Mouse (Mus musculus) lung, postnatal 36 days (tissue): ENCODE data around the gene Kiss1r.
"Not testable (repeated sequence)": the region's sequence is repeated elsewhere in the genome, so short reads cannot be mapped to it uniquely, and the experiment has no call there.

ENCODE experiments used
- DNase-seq: peaks from one replicate; pipeline ENCODE4 v3.0.0; 2022; ENCODE audit warnings: mixed read lengths

Kiss1r gene

DNA sequence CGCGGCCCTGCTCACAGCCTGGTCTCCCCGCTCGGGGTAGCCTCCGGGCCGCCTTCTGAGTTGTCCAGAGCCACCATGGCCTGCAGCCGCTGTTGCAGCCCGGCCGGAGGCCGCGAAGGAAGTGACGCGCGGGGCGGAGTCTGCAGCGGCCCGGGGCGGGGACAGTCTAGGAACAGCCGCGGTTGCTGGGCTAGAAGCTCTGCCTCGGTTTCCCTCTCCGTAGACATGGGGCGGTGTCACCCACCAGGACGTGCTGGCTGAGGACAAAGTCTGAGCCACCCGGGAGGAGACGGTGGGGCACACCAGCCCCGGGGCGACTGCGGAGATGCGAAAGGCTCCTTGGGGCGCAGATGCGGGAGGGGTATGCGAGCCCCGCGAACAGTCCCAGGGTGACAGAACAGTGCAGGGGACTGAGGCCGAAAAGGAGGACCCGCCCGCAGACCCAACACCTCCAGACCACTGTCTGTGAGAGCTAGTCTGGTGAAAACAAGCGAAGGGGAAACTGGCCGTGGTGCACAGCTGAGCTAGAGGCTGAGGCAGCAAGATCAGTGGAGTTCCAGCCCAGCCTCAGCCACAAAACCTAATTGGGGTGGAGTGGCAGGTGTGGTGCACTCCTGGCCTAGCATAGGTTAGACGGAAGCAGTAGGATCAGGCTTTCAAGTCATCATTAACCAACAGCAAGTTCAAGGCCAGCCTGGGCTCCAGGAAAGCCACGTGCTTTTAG, at the start of gene Kiss1r:
TSS of gene Kiss1r (plus strand) at position 164 of the 724 bp plus-strand sequence.
- peak; percentile 94 for DNase-seq

DNA sequence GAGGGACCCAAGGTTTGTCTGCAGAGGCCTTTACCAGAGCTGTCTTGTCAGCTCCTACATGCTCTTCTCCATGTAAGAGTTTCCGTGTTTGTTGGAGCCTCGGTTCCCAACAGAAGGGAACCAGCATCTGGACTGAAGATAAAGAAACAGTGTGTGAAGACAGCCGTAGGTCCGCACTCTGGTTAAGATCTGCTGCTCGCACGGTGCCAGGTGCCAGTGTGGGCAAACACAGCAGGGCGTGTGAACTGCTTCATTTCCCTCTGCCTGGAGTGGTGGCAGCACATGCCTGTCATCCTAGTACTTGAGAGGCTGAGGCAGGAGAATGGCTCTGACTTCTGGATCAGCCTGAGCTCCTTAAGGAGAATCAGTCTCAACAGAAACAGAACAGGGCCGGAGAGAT, 44.9 kb upstream of the Kiss1r start:
- DNase-seq, result no peak

DNA sequence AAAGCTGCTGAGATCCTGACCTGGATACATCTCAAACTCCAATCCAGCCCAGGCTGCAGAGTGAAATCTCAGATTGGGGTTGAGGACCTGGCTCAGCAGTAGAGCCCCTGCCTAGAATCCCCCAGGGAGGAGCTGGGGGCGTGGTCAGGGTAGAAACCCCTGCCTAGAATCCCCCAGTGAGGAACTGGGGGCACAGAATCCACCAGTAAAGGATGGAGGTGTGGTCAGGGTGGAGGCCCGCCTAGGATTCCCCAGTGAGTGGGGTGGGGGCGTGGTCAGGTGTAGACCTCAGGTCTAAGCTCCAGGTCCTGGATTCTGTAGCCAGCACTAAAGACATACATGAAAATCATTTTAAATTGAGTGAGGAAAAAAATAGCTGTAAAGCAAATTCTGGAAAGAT, 43.9 kb upstream of the Kiss1r start:
- no peak for DNase-seq

DNA sequence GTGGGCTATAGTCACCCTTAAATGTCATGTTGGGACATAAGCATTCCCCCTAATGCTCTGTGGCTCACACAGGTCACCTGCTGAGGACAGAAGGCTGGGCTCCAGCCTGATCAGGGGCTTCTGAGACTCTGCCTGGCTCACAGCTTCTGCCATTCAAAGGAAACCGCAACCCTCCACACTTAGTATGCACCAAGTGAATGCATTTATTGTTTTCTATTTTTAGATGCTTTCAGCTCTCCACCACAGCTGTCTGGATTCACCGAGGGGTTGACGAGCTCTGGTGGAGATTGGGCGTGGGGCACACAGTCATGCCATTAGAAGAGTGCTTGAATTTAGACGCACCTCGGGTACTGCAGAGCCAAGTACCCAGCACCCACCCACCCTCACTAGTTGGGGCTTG, 43.5 kb upstream of the Kiss1r start:
- no peak for DNase-seq

DNA sequence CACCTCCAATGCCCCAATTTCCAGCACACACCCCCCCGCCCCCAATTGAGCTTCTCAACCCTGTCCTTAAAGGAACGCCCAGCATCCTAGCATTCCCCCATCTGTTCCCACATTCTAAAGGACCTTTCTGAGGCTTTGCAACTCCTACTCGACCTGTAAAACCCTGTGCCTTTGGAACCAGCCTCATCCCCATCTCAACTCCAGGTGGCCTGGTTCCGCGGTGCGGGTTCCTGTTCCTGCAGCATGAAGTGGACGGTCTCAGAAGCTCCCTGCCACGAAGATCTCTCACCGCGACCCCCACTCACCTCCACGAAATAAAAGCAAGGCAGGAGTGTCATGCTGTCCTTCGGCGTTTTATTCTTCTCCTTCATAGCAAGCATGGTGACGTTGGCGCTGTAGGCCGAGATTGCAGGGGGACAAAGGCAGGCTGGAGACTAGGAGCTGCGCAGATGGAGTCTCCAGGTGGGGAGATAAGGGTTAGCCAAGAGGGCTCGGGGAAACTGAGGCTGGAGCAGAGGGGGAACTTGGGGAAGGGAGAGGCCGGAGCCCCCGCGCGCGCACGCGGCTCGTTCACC, 43.0 kb upstream of the Kiss1r start:
- no peak for DNase-seq

DNA sequence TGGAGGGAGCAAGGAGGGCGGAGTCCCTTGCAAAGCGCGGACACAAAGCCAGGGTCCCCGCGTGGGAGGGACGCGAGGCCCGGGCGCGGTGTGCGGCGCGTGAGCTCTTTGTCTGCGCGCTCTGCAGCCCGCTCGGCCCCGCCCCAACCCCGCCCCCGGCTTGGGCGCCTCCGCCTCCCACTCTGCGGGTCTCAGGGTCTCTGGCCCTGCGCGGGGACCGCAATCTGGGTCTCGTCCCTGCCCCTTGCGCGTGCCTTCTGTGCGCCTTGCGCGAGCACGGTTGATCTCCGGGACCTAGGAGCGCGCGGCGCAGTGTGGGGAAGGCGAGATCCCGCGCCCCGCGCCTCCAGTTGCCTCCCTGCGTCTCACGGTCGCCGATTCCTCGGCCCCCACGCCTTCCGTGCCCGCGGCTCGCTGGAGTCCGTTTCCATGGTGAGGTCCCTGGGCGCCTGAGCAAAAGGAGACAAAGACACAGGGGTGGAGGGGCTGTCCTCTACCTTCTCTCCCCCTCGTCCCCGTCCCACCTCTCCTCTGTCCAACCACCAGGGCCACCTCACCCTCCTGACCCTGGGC, 42.4 kb upstream of the Kiss1r start, which contains the start of the genes Prtn3 and Plppr3:
TSS of gene Prtn3 (plus strand) at position 187 of the 573 bp plus-strand sequence.
TSS of gene Plppr3 (minus strand) at position 345 of the 573 bp plus-strand sequence.
- no peak for DNase-seq

DNA sequence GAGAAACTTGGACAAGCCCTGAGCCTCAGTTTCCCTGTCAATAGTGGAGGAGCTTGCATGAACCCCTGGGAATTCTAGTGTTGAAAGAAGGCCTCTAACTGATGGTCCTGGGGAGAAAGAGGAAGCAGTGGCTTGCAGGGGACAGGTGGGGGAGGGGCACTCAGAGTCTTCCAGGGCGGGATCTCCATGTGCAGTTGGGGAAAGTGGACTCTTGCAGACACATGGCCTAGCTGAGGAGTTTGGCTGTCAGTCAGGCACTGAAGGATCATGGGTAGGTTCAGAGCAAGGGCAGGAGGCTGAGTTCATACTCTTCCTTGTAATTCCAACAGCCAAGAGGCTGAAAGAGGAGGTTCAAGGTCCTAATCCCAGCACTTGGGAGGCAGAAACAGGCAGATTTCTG, 39.6 kb upstream of the Kiss1r start:
- no peak for DNase-seq

DNA sequence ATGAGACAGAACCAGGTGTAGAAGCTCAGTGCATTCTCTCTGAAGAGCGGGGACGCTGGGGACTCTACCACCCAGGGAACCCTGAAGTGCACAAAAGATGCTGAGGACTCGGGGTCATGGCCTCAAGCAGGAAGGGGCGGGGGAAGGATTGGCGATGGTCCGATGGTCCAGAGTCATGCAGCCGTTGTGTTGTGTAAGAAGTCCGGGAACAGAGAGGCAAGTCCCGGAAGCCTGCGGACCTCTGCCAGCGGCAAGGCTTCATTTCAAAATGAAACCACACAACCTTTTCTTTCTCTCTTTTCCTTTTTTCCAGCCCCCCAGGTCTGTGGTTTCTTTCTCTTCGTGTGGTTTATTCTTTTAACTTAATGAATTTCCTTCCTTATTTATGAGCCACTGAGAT, 39.0 kb upstream of the Kiss1r start:
- peak; percentile 81 for DNase-seq

DNA sequence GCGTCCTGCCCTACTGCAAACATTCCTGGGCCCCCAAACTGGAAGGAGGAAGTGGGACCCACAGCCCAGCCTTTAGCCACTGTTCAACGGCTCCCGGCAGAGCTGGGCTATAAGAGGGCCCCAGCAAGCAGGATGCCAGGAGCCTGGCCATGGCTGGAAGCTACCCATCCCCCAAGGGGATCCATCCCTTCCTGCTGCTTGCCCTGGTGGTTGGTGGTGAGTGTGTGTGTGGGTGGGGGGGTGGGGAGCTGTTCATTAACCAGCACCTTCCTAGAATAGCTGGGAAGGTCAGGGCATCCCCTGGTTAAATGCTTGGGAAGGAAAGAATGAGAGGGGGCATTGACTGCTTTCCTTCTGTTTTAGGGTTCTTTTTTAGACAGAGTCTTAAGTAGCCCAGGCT, 37.2 kb upstream of the Kiss1r start:
- no peak for DNase-seq

DNA sequence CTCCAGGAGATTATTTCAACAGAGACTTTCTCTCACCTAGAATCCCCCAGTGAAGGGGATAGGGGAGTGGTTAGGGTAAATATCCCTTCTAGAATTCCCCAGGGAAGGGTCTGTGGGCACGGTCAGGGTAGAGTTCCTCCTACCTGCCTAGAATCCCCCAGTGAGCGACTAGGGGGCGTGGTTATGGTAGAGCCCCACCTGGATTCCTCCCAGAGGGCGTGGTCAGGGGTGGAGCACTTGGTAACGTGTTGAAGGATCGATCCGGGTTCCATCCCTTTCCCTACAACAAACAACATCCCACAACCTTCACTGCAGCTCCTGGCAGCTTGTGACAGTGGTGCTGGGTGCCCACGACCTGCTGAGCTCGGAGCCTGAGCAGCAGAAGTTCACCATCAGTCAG, 36.0 kb upstream of the Kiss1r start:
- DNase-seq, result peak; percentile 31

DNA sequence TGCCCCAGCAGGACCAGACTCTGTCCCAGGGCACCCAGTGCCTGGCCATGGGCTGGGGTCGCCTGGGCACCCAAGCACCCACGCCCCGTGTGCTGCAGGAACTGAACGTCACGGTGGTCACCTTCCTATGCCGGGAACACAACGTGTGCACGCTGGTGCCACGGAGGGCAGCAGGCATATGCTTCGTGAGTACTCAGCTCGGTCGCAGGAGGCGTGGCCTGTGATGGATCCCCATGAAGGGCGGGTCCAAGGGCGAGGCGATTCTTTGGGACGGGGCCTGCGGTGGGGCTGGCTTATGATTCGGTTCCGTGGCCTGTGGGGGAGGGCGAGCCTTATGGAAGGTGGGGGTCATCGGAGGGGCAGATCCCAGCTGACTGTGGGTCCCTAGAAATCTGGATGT, 34.8 kb upstream of the Kiss1r start:
- peak; percentile 34 for DNase-seq

DNA sequence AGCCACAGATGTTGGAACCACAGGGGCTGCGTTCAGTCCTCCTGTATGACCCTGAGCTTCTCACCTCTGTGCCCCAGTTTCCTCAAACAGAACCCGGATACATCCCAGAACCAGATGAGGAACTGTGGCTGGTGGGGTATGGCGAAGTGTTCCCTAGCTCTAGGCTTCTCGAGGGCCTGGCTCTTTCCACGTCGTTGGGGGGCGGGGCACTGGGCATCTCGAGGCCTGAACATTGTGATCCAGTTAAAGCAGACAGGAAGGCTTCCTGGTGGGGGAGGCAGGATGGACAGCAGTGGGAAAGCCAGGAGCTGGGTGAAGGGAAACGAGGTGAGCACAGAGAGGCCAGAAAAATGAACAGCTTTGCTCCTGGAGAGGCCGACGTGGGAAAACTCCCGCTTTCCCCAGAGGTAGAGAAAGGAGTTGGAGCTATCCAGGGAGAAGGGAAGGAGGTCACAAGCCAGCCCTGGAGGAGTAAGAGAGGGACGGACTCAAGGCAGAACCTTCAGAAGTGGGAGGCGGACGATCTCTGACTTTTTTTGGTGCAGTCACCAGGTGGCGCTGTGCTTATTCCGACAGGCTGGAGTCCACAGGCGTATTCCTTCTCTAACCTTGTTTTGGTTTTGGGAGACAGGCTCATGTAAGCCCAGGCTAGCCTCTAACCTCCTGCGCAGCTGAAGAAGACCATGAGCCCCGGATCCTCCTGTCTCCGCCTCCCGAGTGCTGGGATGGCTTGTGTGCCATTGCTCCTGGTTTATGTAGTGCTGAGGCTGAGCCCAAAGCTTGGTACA, 33.3 kb upstream of the Kiss1r start:
- DNase-seq, result peak; percentile 93

DNA sequence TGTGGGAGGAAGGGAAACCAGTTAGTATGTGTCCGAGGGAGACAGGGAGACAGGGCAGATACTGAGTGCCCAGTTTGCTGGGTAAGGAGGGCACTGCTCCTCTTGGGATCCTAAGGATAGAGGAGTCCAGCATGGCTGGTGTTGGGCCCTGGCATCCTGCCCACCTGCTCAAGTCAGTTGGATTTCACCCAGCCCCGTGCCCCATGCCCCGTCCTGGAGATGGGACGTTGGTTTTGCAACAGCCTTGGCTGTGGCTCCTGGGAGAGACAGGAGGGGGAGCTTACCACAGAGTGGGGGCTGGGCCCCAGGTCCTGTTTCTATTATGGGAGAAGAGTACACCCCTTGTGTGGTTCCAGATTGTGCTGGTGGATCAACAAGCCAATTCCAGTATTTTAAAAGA, 32.3 kb upstream of the Kiss1r start:
- peak; percentile 75 for DNase-seq

DNA sequence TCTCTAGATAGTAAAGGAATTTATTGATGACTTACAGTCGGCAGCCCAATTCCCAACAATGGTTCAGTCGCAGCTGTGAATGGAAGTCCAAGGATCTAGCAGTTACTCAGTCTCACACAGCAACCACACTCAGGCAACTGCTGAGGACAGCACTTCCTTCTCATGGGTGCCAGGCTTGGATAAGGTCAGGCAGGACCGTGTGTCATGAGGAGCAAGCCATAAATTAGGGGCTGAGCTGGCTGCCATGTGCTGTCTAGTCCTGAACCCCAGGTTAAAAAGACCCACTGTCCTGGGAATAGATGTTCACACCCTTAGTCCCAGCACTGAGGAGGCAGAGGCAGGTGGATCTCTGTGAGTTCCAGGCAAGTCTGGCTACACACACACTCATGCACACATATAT, 31.8 kb upstream of the Kiss1r start:
- not testable (repeated sequence) for DNase-seq

DNA sequence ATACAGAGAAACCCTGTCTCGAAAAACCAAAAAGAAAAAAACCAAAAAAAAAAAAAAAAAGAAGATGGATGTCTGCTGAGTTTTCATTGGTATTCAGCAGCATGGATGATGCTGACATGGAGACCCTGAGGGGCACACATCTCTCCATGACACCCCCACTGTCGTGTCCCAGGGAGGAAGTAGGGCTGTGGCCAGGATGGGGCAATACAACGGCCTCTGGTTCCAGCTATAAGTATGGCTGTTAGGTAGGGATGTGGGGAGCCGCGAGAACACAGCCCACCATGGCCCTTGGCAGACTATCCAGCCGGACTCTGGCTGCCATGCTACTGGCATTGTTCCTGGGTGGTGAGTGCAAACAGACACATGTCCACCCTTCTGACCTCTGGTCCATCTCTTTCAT, 30.7 kb upstream of the Kiss1r start, which contains the start of gene Elane:
TSS of gene Elane (plus strand) at position 194 of the 400 bp plus-strand sequence.
- DNase-seq, result no peak

DNA sequence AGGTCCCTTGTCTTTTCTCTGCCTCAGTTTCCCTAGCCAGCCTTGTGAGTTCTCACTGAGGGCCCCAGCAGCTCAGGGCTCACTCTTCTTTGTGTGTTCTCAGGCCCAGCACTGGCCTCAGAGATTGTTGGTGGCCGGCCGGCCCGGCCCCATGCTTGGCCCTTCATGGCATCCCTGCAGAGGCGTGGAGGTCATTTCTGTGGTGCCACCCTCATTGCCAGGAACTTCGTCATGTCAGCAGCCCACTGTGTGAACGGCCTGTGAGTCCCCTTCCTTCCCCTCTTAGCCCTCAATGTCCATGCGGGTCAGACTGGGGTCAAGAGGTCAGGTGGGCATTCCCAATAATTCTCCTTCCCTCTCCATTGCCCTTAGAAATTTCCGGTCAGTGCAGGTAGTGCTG, 30.2 kb upstream of the Kiss1r start:
- DNase-seq, result no peak

DNA sequence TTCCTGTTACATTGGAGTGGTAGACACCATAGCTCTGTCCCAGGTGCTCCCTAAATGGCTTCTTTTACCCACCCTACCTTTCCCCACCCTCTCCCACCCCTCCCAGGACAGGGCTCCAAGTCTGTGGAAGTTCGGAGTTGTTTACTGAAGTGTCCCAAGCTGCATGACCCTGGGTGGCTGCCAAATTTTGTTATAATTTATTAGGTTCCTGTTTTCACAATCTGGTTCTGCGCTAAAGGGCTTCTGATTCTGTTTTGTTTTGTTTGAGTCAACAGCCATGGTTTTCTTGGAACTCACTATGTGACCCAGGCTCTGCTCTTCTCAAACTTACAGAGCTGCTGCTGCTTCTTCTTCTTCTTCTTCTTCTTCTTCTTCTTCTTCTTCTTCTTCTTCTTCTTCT, 27.4 kb upstream of the Kiss1r start:
- DNase-seq, result peak; percentile 67

DNA sequence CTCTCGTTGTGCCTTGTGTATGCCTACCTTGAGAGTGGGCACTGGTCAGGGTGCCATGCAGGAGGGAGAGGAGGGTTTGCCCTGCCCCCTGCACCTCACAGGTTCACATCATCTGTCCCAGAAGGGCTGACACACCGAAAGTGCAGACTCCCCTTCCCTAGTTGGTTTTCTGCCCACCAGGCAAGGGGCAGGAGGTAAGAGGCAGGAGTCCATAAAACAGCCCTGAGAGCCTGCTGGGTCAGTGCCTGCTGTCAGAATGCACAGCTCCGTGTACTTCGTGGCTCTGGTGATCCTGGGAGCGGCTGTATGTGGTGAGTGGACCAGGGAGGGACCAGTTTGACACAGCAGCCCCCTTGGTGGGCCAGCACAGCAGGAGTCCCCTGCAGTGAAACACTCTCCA, 26.1 kb upstream of the Kiss1r start, which contains the start of gene Cfd:
TSS of gene Cfd (plus strand) at position 184 of the 400 bp plus-strand sequence.
- no peak for DNase-seq

DNA sequence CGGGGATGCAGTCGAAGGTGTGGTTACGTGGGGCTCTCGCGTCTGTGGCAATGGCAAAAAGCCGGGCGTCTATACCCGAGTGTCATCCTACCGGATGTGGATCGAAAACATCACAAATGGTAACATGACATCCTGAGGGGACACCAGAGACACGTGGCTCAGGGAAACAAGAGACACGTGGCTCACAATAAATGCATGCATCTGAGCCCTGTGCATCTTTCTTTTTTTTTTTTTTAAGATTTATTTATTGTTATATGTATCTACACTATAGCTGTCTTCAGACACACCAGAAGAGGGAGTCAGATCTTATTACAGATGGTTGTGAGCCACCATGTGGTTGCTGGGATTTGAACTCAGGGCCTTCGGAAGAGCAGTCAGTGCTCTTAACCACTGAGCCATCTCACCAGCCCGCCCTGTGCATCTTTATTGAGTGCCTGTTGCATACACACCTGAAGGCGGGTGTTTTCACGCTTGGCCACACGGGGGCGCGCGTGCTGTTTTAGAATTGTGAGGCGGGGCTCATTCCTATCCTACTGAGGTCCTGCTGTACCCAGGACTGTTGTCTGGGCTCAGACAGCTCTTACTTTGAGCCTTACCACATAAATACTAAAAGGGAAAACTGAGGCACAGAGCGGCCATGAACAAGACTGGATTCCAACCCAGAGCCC, 24.2 kb upstream of the Kiss1r start:
- peak; percentile 90 for DNase-seq

DNA sequence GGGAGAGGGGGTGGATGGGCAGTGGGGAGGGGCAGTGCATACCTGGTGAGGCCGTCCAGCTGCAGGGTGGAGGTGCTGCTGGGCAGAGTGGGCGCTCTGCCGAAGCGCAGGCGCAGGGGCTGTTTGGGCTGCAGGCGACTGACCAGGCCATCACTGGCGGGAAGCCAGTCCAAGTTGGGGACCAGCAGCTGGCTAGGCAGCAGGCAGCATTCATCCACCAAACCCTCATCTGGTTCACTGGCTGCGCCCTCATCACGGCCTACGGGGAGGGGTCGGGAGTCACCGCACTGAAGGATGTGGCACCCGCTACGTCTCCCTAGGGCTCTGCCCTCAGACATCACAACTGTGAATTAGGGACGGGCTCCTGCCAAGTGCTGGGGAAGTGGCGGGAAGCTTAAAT, 20.5 kb upstream of the Kiss1r start:
- peak; percentile 35 for DNase-seq

DNA sequence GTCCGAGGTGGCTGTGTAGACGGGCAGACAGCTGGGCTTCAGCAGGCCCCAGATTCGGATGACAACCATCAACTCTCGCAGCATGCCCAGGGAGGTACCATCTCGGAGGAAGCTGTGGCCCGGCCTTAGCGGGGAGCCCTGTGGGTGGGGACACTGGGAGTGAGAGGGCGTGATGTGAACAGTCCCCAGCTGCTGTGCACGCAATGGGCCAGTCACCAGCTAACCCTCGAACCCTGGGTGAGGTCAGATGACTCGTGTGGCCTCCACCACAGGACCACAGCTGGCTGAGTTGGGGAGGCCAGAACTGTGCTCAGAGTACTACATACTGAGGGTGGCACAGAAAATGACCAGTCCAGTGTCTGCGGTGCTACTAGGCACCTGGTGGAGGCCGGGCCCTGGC, 20.0 kb upstream of the Kiss1r start:
- DNase-seq, result peak; percentile 70
